Mouse (Mus musculus) megakaryocyte-erythroid progenitor cell, adult 5-6 weeks (primary cell): ENCODE data around the gene Mlkl. TPM values are rescaled to one million over a fixed set of nuclear protein-coding genes. Genes with fewer than 3 reads are reported as not detected.
A peak's percentile ranks its signal among the peaks of the same experiment; 100 is the strongest.

Experiments
- ATAC-seq: replicated peaks from 2 replicates; pipeline ENCODE4 v1.8.0; 2016; ENCODE audit warnings: mild to moderate bottlenecking, inconsistent platforms; ENCODE audit not compliant: severe bottlenecking, poor library complexity, low FRiP score, low TSS enrichment
- total RNA-seq, 2 experiments: library from RNA; stranded (forward) in 1 of 2; stranded (reverse) in 1 of 2; fragments of 200-1000, 215-1000 nt in 1 of 2; fragments of >200 nt in 1 of 2; fragmentation: Nextera tagmentation in 1 of 2; gene quantifications; 2 replicates each; pipeline ENCODE4 v1.2.3; 2014 to 2017

The Mlkl gene
- total RNA-seq (2014; fragmentation: Nextera tagmentation) (6.6 and 20.9 TPM in 2 replicates), total RNA-seq (2017) (13.6 and 31.6 TPM in 2 replicates)

DNA sequence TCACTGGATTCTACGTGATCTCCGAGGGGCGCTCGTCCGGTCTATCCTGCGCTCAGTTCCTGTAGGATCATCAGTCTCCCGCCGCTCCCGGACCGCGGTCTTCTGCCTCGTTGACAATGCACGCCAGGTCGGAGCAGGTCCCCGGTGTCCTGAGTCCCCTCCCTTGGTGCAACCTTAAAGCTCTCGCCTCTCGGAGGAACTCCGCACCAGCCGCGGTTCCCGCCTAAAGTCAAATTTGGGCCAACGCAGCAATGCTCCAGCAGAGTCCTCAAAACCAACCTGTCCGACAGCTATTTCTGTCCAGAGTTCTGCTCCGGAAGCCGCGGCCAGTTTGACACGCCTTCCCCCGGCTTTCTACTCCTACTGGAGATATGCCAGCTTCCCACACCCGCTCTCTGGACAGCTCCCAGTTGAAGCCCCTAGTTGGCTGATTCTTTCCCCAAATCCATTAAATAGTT lies at the start of gene Mlkl:
Gene Mlkl, minus strand, starts transcription at position 288 of the 458 bp plus-strand sequence.
- ATAC-seq = peak; percentile 67

DNA sequence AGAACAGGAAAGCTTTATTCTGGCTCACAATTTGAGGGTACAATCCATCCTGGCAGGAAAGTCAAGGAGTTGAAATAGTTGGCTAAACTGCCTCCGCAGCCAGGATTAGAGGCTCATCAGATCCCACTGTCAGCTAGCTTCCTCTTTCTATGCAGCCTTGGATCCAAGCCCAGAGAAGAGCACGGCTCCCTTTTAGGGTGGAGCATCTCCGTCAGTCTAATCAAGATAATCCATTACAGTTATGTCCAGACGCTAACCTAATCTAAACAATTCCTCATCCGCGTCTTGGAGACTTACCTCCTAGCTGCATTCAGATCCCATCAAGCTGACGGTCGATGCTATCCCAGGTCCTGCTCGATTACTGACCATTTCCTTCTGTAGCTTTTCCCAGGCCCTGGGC lies 47.9 kb upstream of the Mlkl start:
- no peak for ATAC-seq

DNA sequence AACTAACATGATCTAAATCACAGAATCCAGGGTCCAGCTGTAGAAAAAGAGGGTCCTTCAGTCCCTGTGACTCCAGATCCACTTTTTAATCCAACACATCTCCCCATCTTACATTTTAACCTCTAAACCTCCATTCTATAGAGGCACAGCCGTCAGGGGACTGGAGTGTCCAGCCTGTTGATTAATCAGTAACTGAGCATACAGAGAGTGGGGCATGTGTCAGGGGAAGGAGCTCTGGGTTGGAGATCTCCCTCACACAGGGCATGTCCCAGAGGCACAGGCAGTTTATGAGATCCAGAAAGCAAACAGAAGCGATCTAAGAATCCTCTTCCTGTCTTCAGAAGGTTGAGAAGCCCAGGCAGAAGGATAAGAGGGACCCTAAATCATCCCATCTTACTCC lies 46.7 kb upstream of the Mlkl start:
- no peak for ATAC-seq

DNA sequence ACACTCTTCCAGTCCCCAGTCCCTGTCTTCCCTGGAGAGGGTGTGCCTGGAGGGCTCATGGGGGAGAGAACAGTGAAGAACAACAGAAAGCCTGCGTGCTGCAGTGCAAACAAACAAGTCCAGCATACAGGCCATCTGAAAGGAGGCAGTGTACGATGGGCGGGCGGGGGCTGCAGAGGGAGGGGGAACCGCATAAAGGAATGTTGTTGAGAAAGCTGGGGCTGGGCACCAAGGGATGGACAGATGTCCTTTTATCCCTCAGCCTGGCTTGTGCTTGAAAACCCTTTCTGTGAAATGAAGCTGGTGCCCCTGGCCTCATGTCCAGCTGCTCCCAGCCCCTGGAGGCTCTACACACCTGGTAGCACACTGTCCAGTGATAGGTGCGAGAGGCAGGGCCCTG lies 37.2 kb upstream of the Mlkl start:
- no peak for ATAC-seq

DNA sequence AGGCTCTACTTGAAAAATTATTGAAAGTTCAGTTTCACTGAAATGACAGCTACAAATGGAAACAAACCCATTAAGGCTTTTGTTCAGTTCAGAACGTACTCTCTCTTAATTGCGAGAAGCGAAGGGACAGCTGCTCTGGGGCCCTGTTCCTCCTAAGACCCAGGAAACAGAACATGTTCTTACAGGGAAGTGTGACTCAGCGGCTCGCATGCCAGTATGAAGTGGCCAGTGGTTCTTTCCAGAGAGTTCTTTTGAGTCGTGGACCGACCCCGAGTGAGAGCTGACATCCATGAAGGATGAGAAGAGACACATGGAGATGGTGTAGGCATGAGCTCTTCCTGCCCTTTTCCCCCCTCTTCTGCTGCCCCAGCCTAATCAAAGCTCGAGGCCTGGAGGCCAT lies 31.7 kb upstream of the Mlkl start:
- ATAC-seq = no peak

DNA sequence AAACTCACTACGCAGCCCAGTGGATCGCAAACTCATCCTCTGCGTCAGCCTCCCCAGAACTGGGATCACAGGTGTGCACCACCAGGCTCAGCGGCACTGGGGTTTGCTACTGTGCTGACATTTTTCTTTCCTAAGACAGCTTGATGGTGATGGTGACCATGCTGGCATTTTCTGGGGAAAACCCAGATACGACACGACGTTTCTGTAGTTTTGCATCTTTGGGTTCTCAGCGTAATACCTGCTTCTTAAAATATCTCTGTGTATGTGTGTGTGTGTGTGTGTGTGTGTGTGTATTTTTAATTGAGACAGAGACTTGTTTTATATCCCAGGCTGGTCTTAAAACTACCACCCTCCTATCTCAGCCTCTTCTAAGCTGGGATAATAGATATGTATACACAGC lies 29.4 kb upstream of the Mlkl start:
- no peak for ATAC-seq

DNA sequence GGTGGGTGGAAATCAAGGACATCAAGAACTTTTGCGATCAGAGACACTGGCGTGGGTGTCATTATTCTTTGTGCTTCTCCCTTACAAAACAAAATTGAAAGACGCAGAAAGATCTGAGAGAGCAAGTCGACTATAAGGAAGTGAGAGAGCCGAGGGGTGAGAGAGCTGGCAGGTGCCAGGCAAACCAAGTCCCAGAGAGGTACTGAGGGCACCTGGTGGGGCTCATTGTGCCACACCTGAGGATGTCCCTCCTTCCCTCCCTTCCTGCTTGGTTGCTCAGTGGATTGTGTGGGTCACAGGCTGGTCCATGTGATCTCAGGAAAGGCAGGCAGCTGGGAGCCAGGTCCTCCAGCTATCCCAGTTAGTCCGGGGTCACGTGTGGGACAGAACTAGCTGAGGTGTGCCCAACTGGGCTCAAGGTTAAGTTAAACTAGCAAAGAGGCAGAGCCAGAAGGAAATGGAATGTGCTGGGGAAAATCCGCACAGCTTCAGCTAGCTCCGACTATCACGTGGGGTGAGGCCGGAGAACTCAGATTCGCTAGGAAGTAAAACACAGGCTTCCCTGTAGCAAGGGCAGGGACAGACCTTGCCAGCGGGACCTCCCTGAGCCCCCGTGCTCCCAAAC lies 28.7 kb upstream of the Mlkl start:
- no peak for ATAC-seq

DNA sequence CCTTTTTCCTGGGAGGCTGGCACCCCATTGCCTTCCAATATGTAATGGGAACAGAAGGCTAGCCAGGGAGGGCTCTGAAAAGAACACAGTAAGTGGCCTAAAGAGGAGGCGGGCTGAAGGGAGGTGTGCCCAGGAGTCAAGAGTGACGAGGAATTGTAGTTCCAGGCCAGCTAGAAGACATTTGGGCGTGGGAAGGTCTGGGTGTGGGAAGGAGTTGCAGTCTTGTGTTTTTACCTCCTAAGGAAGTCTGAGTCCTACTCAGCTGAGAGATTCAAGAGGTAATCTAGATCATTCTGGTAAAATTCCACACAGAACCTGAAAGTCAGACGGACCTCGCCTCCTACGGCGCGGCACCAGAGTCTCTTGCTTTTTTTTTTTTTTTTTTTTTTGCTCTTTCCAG lies 25.5 kb upstream of the Mlkl start:
- ATAC-seq = no peak

DNA sequence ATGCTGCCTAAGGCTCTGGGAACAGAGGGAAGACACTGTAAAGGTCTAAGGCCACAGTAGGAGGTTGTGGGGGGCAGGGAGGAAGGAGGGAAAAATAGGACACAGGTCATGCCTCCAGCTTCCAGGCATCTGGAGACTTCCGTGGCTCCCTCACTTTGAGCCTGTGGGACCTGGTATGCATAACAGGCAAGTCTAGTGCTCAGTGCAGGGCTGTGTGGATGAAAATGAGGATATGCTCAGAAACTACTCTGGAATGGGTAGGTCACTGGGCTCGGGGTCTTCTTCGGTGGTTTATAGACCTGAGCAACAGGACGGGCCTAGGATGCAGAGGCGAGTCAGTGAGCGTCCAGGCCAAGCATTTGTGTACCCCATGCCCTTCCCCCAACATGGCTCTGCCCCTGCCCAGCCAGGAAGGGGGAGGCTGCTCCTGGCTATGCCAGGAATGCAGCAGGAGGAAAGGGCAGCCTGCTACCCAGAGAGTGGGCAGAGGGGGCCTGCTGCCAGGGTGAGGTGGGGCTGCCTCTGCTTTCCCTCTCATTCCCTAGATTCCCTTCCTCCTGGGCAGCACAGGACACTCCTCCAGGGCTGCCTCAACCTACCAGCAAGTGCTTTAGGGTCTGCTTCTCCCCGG lies 22.7 kb upstream of the Mlkl start:
- no peak for ATAC-seq

DNA sequence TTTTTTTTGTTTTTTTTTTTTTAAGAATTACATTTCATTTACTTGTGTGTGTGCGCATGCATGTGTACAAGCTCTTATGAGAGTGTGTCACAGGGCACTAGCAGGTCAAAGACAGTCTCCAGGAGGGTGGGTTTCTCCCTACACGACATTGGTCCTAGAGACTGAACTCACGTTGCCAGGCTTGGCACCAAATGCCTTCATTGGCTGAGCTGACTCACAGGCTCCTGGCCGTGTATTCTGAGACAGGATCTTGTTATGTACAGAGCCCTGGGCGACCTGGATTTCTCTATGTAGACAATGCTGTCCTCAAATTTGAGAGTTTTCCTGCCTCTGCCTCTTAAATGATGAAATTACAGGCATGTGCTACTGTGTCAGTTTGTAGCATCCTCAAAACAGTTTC lies 22.0 kb upstream of the Mlkl start:
- ATAC-seq = no peak

DNA sequence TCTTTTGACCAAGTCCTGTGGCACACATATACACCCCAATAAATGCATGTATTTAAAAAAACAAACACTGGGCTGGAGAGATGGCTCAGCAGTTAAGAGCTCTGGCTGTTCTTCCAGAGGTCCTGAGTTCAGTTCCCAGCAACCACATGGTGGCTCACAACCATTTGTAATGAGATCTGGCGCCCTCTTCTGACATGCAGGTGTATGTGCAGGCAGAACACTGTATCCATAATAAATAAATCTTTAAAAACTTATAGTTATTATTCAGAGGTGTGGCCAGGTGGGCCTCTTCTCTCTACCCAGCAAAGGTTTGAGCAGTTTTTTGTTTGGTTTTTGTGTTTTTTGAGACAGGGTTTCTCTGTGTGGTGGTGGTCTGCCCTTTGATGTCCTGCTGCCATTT lies 20.9 kb upstream of the Mlkl start:
- no peak for ATAC-seq

DNA sequence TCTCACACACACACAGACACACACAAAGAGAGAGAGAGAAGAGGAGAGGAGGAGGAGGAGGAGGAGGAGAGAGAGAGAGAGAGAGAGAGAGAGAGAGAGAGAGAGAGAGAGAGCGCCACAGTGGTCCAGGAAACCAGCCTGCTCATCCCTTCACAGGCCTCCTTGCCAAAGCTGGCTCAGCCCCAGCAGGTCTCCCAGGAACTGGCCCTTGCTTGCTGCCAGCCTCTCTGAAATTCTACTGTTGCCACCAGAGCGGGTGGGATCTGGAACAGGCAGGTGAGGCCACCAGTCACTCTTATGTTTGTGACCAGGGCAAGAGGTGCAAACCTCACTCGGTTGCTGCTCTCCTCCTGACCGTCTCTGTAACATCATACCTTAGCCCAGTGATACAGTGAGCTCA lies 19.5 kb upstream of the Mlkl start:
- ATAC-seq = no peak

DNA sequence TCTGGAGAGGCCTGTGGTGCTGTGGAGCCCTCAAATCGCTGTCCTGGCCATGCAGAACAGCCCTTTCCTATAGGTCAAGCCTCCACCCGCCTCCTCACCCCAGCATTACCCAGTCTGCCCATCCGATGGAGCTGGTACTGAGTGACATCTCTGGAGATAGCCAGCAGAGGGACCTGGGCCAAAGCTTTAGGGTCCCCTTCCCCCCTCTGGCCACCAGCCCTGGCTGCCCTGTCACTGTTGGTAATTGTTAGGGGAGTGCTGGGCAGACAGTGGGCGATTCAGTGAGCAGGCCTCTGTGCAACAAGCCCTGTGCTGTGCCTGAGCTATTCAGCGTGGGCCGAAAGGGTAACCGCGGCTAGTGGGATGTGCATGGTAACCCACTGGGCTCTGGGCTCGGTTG lies 15.5 kb upstream of the Mlkl start:
- ATAC-seq = 0 out of 2 replicates have a peak, but pooled peaks have one; percentile 5

DNA sequence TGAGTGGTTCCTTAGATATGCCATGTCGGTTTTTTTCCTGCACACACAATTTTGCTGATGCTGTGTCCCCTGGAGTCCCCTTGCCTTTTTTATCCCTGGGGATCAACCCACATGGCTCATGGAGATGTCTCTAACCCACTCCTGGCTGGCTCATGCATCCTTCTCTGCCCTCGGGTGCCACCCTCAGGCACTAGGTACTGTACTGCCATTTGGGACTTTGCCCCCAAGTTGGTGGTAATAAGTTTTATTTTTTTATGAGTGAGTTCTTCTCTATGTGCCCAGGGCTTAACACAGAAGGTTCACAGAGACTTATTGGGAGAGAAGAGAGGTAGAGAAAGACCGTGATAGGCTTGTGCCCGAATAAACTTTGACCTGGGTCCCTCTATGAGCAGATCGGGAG lies 14.3 kb upstream of the Mlkl start:
- ATAC-seq = no peak

DNA sequence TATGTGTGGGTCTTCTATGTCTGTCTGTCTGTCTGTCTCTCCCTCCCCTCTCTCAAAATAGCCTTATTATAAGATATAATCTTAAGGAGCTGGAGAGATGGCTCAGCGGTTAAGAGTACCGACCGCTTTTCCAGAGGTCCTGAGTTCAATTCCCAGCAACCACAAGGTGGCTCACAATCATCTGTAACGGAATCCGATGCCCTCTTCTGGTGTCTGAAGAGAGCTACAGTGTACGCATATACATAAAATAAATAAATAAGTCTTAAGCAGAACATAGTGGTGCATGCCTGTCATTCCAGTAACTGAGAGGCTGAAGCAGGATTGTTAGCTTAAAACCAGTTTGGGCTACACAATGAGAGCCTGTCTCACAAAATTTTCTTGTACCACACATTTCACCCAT lies 12.6 kb upstream of the Mlkl start:
- no peak for ATAC-seq

DNA sequence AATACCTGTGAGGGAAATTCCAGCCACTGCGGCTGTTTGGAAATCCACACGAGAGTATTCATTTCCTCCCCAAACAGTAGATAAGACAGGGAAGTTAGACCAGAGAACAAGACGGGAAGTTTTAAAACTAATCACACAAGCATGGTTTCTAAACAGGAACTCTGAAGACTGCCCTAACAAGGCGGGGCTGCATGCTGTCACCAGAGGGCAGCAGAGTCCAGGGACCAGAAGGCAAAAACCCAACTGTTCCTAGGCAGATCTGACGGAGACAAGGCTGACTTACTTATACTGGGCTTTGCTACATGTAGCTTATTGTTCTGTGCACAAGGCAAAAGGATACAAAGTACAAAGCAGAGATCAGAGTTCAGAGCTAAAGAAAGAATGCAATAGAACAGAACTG lies 5.2 kb upstream of the Mlkl start:
- peak; percentile 90 for ATAC-seq

DNA sequence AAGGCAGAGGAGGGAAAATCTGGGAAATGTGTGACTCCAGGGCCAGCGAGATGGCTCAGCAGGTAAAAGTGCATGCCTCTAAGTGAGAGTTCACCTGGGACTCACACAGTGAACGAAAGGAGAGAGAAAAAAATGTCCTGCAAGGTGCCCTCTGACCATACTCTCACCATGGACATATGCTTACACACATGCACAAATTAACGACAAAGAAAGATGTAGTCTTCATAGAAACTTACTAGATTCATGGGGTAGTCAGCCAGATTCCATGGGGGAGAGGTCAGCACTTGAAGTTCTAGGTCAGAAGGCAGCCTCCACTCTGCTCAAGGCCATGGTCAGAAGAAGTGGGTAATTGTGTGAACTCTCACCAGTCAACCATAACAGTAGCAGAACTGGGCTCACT lies 2.2 kb upstream of the Mlkl start:
- ATAC-seq = no peak

DNA sequence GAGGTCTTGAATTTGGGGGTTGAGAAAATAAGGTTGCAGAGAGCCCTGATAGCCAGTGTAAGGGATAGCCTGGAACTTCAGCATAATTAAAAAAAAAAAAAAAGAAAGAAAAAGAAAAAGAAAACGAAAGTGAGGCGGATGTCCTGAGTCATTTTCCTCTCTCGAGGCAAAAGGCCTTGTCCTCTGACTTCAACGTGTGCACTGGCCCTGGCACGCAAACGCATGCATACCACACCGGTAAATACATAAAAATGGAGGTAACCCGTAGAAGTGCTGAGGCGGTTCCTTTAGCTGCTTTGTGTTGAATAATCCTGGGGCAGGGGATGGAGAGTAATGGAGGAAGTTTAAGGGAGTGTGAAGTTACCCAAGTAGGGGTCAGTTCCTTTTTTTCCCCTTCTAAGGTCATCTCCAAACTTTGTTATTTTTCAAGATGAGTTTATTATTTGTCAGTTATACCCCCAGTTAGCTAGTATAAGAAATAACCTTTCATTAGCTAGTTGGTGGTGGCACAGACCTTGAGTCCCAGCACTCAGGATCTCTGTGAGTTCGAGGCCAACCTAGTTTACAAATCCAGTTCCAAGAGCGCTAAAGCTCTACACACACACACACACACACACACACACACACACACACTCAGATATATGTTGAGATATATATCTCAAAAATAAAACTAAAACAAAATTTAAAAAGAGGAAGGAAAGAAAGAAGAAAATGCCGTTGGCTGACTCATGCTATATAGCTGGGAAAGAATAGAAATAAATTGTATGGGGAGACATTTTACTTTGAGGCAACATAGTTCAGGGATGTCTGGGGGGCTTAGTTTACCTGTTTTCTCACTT lies 612 bp upstream of the Mlkl start:
- peak; percentile 40; the same call in 1 of the 2 replicates for ATAC-seq

DNA sequence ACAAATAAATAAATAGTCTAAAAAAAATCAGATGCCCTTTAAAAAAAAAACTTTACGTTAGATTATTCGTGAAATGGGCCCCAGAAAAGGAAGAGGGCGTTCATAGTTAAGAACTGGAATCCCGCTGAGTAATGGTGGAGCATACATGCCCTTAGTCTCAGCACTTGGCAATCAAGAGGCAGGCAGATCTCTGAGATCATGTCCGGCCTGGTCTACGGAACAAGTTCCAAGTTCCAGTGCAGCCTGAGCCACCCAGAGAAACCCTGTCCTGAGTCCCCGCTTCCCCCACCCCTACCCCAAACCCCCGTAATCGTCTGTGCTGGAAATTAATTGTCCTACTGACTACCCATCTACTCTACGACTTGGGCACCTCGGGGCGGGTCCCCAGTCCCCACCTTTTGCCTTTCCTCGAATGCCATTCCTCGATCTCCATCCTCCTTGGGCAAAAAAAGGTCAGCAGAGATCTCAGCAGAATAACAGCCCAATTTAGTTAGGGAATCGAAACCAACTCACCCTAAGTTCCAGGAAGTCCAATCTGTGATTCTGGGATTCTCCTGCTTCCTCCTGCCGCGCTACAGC lies 577 bp downstream of the Mlkl start:
- peak; percentile 63 for ATAC-seq

DNA sequence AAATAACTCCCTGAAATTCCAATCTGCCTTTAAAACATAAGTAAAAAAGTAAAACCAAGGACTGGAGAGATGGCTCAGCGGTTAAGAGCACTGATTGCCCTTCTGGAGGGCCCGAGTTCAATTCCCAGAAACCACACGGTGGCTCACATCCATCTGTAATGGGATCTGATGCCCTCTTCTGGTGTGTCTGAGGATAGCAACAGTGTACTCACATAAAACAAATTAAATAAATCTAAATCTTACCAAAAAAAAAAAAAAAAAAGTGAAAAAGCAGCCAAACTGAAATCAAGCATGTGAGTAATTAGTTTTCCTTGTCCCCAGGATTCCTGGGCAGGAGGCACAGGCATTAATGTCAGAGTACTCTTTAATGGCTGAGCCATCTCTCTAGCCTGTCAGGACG lies 1.3 kb downstream of the Mlkl start:
- no peak for ATAC-seq
